Mouse (Mus musculus): ENCODE data around the gene Olfr372.
A peak's percentile ranks its signal among the peaks of the same experiment; 100 is the strongest.
"Not testable (repeated sequence)": the region's sequence is repeated elsewhere in the genome, so short reads cannot be mapped to it uniquely, and the experiment has no call there.

The Olfr372 gene

DNA sequence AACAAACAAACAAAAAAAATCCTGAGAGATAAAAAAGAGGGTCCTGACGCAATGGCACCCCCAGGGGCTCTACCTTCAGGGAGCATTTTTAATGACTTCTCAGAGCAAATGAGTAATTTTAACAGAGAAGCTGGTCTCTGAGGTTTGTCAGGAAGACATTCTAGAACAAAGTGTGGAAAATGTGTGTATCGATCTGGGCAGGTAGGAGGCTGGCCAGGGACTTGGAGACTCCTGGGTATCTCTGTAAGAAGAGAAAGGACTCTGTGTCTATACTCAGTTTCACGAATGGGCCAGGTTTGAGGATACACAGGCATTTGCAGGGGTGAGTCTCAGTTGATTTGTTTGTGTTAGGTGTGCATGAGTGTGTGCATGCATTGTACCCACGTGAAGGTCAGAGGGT lies at the start of gene Olfr372:
Gene Olfr372, plus strand, starts transcription at position 301 of the 400 bp plus-strand sequence.
- DNase-seq = not testable (repeated sequence)

DNA sequence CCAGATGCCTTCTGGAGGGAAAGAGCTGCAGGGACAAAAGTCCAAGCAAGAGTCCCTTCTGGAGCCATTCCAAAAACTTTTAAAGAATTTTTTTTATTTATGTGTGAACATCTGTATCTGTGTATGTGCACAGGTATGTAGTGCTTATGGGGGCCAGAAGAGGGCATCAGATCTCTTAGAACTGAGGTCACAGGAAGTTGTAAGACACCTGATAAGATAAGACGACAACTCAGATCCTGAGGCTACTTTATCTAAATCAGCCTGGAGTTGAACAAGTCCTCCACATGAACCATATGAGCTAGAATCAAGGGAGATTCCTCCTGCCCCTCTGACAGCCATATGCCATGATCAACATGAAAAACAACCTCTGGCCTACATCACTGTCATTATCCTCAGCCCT lies 41.6 kb upstream of the Olfr372 start:
- DNase-seq = no peak

DNA sequence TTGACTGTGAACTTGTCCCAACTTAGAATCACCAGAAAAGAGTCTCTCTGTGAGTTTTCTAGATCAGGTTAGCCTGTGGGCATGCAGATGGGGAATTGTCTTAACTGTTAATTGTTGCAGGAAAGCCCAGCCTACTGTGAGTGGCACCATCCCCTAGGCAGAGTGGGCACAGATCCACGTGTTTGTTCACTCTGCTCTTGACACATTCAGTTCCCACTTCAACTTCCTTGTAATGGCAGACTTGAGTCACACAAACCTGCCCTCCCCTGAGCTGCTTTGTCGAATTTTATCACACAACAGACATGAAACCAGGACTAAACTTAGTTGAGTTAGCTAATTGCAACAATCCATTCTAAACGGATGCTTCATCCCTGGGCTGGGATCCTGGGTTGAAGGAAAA lies 40.8 kb upstream of the Olfr372 start:
- no peak for DNase-seq

DNA sequence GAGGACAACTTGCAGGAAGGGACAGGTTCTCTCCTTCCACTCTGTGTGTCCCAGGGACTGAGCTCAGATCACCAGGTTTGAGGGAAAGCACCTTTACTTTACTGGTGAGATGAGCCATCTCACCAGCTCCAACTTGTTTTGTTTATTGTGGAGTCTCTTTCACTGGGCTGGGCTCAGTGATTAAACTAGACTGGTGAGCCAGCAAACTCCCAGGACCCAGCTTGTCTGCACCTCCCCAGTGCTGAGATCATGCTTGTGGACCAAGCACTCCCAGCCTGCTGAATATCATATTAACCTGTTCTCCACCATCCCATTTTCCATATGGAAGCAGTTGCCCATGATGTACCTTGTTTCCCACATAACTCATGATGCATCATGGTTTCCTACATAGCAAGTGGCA lies 38.1 kb upstream of the Olfr372 start:
- no peak for DNase-seq

DNA sequence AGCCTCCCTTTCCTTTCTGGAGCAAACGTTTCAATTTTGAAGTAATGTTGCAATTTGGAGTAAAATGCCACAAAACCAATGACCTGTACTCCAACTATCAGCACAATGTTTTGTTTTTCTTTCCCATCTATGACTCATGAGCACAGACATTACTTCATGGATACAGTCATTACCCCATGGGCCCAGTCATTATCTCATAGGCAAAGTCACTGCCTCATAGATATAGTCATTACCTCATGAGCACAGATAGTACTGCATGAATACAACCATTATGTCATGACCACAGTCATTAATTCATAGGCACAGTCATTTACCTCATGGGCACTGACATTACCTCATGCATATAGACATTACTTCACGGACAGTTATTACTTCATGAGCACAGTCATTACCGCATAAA lies 35.1 kb upstream of the Olfr372 start:
- DNase-seq = no peak

DNA sequence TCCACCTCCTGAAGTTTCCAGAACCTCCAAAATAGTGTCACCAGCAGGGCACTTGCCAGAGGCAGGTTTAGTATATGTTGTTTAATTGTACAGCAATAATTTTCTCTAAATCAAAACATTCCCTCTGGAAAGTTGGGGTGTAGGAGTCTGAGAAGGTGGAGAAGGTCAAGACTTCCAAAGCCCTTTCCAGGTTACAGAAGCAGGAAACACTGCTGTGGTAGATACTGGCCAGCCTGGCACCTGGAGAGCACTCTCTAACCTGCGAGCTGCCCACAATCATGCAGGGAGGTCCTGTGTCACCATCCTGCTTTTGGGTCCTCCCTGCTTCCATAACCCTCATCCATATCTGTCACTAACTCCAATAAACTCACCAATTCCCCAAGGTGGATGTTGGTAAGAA lies 34.3 kb upstream of the Olfr372 start:
- no peak for DNase-seq

DNA sequence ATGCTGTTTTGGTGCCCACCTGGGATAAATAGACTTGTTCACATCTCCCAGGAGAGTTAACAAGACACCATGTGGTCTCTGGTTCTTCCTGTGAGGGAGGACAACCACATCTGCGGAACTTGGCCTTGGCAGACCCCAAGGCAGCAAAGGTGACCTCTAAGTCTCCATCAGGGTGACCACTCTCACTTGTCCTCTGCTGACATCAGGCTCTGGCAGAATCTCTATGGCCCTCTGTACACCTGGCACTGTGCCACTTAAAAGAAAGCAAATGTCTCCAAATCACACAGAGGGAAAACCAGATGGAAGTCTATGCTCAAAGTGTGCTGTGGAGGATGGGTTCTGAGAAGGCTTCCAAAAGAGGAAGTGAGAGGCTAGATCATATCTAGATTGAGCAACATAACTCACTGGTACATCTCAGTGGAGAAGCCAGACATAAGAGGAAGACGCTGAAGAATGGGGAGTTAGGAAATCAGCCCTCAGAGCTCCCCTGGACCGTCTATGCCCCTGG lies 32.8 kb upstream of the Olfr372 start:
- no peak for DNase-seq

DNA sequence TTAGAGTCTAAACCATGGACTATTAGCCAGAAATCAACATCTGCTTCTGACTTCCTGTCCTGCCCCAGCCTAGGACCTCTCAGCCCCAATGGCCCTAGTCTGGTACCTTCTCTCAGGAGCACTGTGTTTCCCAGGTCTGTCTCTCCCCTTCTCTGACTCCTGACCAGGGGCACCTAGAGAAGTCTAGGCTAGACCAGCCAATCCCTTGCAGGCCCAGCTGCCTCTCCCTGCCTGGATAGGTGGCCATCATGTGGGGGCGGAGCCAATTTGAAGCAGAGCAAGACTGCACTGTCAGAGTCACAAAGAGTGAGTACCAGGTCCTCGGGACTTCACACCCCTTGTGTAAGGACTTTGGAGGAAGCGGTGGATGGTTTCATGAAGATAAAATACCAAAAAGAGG lies 31.5 kb upstream of the Olfr372 start, which contains the start of gene Cyp4f18:
Gene Cyp4f18, minus strand, starts transcription at position 154 of the 400 bp plus-strand sequence.
- no peak for DNase-seq

DNA sequence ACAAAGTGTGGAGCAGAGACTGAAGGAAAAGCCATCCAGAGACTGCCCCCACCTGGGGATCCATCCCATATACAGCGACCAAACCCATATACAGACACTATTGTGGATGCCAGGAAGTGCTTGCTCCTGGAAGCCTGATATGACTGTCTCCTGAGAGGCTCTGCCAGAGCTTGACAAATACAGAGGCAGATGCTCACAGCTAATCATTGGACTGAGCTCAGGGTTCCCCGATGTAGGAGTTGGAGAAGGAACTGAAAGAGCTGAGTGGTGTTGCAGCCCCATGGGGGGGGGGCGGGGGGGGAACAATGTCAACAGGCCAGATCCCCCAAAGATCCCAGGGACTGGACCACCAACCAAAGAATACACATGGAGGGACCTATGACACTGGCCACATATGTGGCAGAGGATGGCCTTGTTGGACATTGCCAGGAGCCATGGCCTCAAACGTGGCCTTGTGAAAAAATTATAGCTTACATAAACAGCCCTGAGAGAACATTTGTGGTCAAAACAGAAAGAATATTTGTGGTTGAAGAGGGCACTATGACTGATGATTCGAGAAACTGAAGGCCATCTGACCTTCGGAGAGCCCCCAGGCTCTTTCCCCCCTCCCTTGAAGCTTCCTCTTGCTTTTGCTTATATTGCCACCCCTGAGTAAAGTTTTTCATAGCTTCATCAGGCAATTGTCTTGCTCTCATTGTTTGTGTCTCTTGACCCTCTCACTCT lies 27.4 kb upstream of the Olfr372 start:
- DNase-seq = not testable (repeated sequence)

DNA sequence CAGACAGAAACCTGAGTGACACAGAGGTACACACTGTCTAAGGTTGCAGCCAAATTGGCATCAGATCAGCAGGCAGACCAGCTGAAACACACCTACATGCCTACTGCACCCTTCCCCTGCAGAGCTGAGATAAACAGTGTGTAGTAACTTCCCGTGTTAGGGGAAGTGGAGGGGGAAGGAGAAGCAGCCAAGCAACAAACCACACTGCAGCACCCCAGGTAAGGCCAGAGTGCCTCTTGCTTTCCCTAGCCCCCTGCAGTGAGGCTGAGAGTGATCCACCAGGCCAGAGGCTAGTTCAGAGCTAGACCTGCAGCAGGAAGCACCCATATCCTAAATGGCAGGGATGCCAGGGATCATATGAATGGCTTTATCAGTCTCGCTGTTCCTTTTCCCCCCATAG lies 23.7 kb upstream of the Olfr372 start:
- DNase-seq = not testable (repeated sequence)

DNA sequence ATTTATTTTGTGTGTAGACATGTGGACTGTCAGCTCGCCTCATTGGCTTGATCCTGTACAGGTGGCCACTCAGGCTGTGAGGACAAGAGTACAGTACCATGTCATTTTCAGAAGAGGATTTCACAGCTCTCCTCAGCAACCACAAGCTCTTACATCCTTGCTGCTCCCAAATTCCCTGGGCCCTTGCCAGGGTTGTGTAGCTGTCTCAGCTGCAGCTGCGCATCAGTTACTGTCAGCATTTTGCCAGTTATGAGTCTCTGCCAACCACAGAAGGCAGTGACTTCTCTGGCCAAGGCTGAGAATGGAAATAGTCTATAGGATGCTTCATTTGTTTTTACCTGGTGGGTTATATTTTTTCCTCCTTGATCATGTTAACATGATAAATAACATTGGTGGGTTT lies 22.9 kb upstream of the Olfr372 start:
- DNase-seq = no peak

DNA sequence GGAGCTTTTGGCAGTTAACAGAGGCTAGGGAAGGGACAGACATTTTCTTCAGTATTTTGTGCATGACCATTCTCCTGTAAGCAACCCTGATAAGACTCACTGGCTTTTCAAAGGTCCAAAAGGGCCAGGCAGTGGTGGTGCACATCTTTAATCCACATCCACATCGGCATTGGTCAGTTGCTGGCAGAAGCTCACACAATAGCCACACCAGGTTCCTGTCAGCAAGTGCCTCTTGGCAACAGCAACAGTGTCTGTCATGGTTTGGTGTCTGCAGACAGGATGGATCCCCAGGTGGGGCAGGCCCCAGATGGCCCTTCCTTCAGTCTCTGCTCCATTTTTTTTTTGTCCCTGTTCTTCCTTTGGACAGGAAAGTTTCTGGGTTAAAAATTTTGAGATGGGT lies 22.0 kb upstream of the Olfr372 start:
- DNase-seq = peak; percentile 52

DNA sequence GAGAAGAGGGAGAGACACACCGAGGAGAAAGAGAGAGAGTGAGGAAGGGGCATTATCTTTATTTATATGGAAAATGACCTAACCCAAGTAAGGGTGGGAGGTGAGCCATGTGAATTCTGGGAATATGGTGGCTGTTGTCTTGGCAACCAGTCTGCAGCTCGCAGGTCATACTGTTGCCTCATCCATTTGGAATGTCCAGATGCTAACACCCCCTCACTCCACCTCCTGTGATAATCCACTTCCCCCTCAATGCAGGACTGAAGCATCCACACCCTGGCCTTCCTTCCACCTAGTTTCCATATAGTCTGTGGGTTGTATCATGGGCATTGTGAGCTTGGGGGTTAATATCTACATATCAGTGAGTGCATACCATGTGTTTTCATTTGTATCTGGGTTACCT lies 21.2 kb upstream of the Olfr372 start:
- no peak for DNase-seq

DNA sequence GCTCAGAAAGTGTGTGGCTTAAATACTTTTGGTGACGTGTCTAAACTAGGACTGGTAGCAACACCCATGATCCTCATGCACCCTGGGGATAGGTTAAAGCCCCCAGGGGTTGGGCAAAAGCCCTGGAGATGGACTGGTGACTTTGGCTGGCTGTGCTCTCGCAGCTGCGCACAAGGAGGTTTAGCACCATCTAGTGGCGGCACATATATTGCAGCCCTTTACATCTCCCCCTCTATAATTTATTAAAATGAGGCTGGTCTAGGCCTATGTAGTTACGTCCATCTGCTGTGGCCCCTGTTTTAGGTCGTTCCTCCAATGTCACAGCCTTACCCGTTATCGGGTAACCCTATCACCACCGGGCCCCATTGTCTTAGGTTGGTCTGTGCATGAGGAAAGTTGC lies 16.1 kb upstream of the Olfr372 start:
- DNase-seq = peak; percentile 27

DNA sequence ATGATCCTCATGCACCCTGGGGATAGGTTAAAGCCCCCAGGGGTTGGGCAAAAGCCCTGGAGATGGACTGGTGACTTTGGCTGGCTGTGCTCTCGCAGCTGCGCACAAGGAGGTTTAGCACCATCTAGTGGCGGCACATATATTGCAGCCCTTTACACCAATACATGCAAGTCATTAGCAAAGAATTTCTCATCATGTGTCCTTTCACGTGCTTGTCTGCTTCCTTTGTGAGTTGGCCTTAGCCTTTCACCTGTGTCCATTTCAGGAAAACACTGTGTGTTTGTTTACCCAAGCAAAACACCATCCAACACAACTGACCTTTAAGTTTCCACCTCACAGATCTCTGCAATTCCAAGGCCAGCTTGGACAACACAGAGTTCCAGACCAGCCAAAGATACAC lies 8.1 kb upstream of the Olfr372 start:
- DNase-seq = peak; percentile 36

DNA sequence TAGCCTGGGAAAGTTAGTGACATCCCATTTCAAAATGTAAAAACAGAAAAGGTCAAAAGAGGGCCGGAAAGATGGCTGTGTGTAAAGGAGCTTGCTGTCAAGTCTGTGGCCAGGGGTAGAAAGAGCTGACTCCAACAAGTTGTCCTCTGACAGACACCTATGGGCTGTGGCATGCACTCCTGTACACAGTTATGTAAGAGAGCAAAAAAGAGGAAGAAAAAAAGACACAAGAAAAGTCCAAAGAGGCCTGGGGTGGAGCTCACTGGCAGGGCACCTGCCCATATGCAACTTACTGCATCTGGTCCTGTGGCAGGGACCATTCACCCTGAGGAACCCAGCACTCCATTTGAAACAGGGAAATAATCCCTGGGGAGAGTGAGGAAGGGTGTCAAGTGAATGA lies 1.5 kb downstream of the Olfr372 start:
- DNase-seq = no peak

DNA sequence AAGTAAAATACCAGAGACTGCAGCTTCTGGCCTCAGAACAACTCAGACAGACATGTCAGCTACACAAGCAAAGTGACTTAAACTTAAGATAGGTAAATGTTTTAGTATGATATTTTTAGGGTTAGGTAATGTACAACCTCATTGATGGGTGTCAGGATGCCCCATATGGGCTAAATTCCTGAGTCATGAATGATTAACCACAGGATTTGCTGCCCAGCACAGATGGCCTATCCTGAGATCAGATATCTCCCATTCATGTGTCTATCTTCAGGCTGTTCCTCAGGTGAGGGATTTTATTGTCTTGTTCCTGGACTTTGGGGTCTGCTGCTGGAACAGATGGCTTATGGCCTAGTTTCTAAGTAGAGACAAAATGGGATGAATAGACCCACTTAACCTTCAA lies 13.6 kb downstream of the Olfr372 start:
- not testable (repeated sequence) for DNase-seq

DNA sequence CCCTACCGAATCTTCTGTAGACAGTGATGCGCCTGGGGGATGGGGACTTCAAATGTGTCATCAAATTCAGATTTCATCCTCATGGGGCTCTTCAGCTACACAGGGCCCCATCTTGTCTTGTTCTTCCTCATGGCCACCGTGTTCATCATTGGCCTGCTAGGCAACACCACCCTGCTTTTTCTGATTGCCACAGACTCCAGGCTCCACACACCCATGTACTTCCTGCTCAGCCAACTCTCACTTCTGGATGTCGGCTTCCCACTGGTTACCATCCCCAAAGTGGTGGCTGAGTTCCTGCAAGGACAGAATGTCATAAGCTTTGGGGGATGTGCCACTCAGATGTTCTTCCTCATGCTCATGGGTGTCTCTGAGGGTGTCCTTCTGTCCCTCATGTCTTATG lies 16.6 kb downstream of the Olfr372 start:
- DNase-seq = not testable (repeated sequence)

DNA sequence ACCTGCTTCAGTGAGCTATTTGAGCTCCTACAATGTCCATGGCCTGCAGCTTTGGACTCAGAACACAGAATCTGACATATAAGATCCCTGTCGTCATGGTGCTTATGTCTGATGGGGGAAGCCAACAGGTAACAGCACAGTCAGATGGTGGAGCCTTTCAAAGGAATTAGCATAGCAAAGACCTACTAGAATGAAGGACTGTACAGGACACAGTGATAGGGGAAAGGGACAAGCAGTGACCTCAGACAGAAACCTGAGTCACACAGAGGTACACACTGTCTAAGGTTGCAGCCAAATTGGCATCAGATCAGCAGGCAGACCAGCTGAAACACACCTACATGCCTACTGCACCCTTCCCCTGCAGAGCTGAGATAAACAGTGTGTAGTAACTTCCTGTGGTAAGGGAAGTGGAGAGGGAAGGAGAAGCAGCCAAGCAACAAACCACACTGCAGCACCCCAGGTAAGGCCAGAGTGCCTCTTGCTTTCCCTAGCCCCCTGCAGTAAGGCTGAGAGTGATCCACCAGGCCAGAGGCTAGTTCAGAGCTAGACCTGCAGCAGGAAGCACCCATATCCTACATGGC lies 25.9 kb downstream of the Olfr372 start:
- DNase-seq = not testable (repeated sequence)

DNA sequence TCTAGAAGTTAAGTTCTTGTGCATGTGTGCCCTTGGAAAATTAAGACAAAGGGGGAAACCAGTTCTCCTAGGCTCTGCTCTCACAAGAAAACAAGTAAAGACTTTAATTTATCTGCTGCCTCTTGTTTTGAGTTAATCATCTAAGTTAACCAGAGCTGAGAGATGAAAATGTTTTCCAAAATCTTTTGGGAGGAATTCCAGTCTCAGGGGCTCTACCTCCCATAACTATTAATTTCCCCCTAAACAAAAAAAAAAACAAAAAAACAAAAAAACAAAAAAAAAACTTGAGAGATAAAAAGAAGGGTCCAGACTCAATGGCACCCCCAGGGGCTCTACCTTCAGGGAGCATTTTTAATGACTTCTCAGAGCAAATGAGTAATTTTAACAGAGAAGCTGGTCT lies 41.9 kb downstream of the Olfr372 start, which contains the start of gene Olfr373:
Gene Olfr373, plus strand, starts transcription at position 301 of the 400 bp plus-strand sequence.
- not testable (repeated sequence) for DNase-seq

DNA sequence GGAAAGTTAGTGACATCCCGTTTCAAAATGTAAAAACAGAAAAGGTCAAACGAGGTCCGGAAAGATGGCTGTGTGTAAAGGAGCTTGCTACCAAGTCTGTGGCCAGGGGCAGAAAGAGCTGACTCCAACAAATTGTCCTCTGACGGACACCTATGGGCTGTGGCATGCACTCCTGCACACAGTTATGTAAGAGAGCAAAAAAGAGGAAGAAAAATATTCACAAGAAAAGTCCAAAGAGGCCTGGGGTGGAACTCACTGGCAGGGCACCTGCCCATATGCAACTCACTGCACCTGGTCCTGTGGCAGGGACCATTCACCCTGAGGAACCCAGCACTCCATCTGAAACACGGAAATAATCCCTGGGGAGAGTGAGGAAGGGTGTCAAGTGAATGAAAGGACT lies 43.7 kb downstream of the Olfr372 start:
- no peak for DNase-seq

DNA sequence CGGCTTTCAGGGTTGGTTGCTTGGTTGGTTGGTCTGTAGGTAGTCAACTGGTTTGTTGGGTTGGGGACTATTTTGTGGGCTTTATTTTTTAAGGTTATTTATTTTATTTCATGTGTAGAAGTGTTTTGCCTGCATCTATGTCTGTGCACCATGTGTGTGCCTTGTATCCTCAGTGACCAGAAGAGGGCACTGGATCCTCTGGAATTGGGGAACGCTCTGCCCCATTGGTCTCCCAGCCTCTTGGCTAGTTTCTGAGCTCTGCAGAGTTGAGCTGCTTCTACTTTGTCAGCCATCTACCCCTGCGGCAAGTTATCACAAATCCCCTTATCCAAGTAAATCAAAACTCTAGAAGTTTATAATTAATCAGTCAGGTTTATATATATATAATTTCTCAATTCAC lies 46.6 kb downstream of the Olfr372 start:
- not testable (repeated sequence) for DNase-seq

DNA sequence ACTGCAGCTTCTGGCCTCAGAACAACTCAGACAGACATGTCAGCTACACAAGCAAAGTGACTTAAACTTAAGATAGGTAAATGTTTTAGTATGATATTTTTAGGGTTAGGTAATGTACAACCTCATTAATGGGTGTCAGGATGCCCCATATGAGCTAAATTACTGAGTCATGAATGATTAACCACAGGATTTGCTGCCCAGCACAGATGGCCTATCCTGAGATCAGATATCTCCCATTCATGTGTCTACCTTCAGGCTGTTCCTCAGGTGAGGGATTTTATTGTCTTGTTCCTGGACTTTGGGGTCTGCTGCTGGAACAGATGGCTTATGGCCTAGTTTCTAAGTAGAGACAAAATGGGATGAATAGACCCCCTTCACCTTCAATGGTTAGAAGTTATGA lies 55.7 kb downstream of the Olfr372 start:
- not testable (repeated sequence) for DNase-seq

DNA sequence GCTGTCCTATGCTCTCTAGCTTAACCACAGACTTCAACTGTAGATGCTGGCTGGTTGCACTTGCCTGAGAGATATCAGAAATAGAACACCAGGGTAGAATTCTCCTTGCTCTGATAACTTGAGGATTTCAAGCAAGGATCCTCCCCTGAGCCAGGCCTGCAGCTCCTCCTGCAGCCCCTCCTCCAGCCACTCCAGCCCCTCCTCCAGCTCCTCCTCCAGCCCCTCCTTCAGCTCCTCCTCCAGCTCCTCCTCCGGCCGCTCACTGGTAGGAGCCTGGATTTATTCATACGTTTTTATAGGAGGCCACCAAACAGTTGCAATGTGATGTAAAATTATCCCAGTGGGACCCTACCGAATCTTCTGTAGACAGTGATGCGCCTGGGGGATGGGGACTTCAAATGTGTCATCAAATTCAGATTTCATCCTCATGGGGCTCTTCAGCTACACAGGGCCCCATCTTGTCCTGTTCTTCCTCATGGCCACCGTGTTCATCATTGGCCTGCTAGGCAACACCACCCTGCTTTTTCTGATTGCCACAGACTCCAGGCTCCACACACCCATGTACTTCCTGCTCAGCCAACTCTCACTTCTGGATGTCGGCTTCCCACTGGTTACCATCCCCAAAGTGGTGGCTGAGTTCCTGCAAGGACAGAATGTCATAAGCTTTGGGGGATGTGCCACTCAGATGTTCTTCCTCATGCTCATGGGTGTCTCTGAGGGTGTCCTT lies 58.5 kb downstream of the Olfr372 start:
- DNase-seq = peak; percentile 7
